Comparison of ENCODE assay signal across 8 mouse cellular contexts in the genomic region with DNA sequence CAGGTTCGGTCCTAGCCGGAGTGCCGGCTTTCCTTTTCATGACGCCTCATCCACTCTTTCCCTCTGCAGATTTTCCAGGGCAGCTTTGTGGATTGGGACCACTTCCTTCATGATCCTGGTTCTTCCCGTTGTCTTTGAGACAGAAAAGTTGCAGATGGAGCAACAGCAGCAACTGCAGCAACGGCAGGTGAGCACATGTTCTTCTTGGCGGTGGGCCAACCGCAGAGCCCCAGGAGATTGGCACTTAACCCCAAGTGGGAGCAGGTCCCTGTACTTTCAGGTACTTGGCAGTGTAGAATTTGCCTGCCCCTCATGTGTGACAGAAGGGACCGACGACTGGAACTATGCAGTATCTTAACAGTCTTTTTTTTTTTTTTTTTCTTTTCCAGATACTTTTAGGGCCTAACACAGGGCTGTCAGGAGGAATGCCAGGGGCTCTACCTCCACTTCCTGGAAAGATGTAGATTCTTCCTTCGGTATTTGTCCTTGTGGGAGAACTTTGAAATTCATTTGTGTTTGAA. TPM values are rescaled to one million over a fixed set of nuclear protein-coding genes. Genes with fewer than 3 reads are reported as not detected.
DNase-seq lines count a peak whose midpoint lies in the region; ATAC-seq and TF ChIP-seq lines count a peak whose summit lies in the region.
"Not testable (repeated sequence)": the region's sequence is repeated elsewhere in the genome, so short reads cannot be mapped to it uniquely, and the experiment has no call there.

No protein-coding gene starts in this region.

- TF ChIP-seq EP300 in liver, postnatal 0 days (IDR thresholded peaks at IDR 0.05; ENCODE audit: low read depth); stomach, postnatal 0 days (optimal IDR thresholded peaks at IDR 0.05): not testable (repeated sequence)

- not testable (repeated sequence) for H3K9me3 ChIP-seq in G1E (replicated peaks); embryonic facial prominence, embryonic 15.5 days (replicated peaks); heart, embryonic 11.5 days (replicated peaks; ENCODE audit: control insufficient read depth, low read length); hindbrain, postnatal 0 days (ENCODE audit: low read length); liver, postnatal 0 days (ENCODE audit: low read length); midbrain, postnatal 0 days (ENCODE audit: low read length); stomach, postnatal 0 days (ENCODE audit: control insufficient read depth, low read length)

- intact Hi-C loops in left cerebral cortex, postnatal 4 days (cut with DNase I), result not testable (repeated sequence)

- TF ChIP-seq CTCF in G1E (IDR thresholded peaks at IDR 0.05; ENCODE audit: low read depth, low read length); hindbrain, postnatal 0 days (IDR thresholded peaks at IDR 0.05; ENCODE audit: low read depth); liver, postnatal 0 days (IDR thresholded peaks at IDR 0.05; ENCODE audit: low read depth); midbrain, postnatal 0 days (IDR thresholded peaks at IDR 0.05); stomach, postnatal 0 days (IDR thresholded peaks at IDR 0.05; ENCODE audit: low read depth): not testable (repeated sequence)

- 68% methylated on average over 11 of the region's 11 CpGs for WGBS in embryonic facial prominence, embryonic 15.5 days
- 81% methylated on average over 11 of the region's 11 CpGs for WGBS in heart, embryonic 11.5 days (ENCODE audit: insufficient replicate concordance)
- WGBS in hindbrain, postnatal 0 days, result 75% methylated on average over 11 of the region's 11 CpGs
- WGBS in liver, postnatal 0 days (ENCODE audit: insufficient replicate concordance), result 71% methylated on average over 11 of the region's 11 CpGs
- WGBS in midbrain, postnatal 0 days, result 87% methylated on average over 11 of the region's 11 CpGs
- WGBS in stomach, postnatal 0 days, result 71% methylated on average over 11 of the region's 11 CpGs

- H3K9ac ChIP-seq in embryonic facial prominence, embryonic 15.5 days; heart, embryonic 11.5 days (ENCODE audit: low read depth, low read length); hindbrain, postnatal 0 days (replicated peaks; ENCODE audit: low read length); midbrain, postnatal 0 days (replicated peaks; ENCODE audit: low read length, poor library complexity, severe bottlenecking); stomach, postnatal 0 days (ENCODE audit: low read length): not testable (repeated sequence)
- peak overlapping the region; percentile 80 for H3K9ac ChIP-seq in liver, postnatal 0 days (replicated peaks)

- DNase-seq in G1E (ENCODE audit: low spot score); hindbrain, postnatal 0 days (ENCODE audit: low spot score); liver, postnatal 0 days; midbrain, postnatal 0 days (ENCODE audit: low spot score); stomach, postnatal 0 days (ENCODE audit: low spot score): not testable (repeated sequence)
- DNase-seq in left cerebral cortex, postnatal 4 days, result peak; percentile 24

- not testable (repeated sequence) for H3K27me3 ChIP-seq in G1E (ENCODE audit: insufficient read depth, low read length); embryonic facial prominence, embryonic 15.5 days; heart, embryonic 11.5 days (ENCODE audit: control insufficient read depth, insufficient read depth, low read length); hindbrain, postnatal 0 days (ENCODE audit: insufficient read depth, low read length); liver, postnatal 0 days (ENCODE audit: insufficient read depth, low read length); midbrain, postnatal 0 days (ENCODE audit: insufficient read depth, low read length); stomach, postnatal 0 days (ENCODE audit: control insufficient read depth, insufficient read depth, low read length)

- peak overlapping the region; percentile 90 for H3K4me3 ChIP-seq in G1E (ENCODE audit: low read depth, low read length)
- peak overlapping the region; percentile 91 for H3K4me3 ChIP-seq in embryonic facial prominence, embryonic 15.5 days (replicated peaks)
- H3K4me3 ChIP-seq in heart, embryonic 11.5 days (ENCODE audit: low read depth, low read length), result peak overlapping the region; percentile 96
- H3K4me3 ChIP-seq in hindbrain, postnatal 0 days (ENCODE audit: low read length), result peak overlapping the region; percentile 85
- H3K4me3 ChIP-seq in liver, postnatal 0 days (ENCODE audit: low read depth, low read length), result peak overlapping the region; percentile 82
- H3K4me3 ChIP-seq in midbrain, postnatal 0 days (ENCODE audit: low read depth, low read length), result not testable (repeated sequence)
- H3K4me3 ChIP-seq in stomach, postnatal 0 days (ENCODE audit: low read depth, low read length), result peak overlapping the region; percentile 81; the same call in 1 of the 2 replicates

- H3K36me3 ChIP-seq in G1E (replicated peaks), result peaks cover 70% of the 10 kb centered on the region
- H3K36me3 ChIP-seq in embryonic facial prominence, embryonic 15.5 days, result peaks cover 50% of the 10 kb centered on the region
- peaks cover 18% of the 10 kb centered on the region for H3K36me3 ChIP-seq in heart, embryonic 11.5 days (ENCODE audit: control insufficient read depth, insufficient read depth, low read length)
- peaks cover 32% of the 10 kb centered on the region for H3K36me3 ChIP-seq in hindbrain, postnatal 0 days (ENCODE audit: insufficient read depth, low read length)
- H3K36me3 ChIP-seq in liver, postnatal 0 days (replicated peaks; ENCODE audit: insufficient read depth, low read length), result peaks cover 37% of the 10 kb centered on the region
- H3K36me3 ChIP-seq in midbrain, postnatal 0 days (ENCODE audit: insufficient read depth, low read length), result peaks cover 38% of the 10 kb centered on the region
- peaks cover 22% of the 10 kb centered on the region for H3K36me3 ChIP-seq in stomach, postnatal 0 days (ENCODE audit: control insufficient read depth, insufficient read depth, low read length)

- peaks cover 31% of the 10 kb centered on the region for H3K4me1 ChIP-seq in G1E (ENCODE audit: insufficient read depth, low read depth, low read length)
- H3K4me1 ChIP-seq in embryonic facial prominence, embryonic 15.5 days, result peaks cover 13% of the 10 kb centered on the region
- H3K4me1 ChIP-seq in heart, embryonic 11.5 days (ENCODE audit: control insufficient read depth, insufficient read depth, low read length); hindbrain, postnatal 0 days (ENCODE audit: insufficient read depth, low read length); liver, postnatal 0 days (ENCODE audit: insufficient read depth); midbrain, postnatal 0 days (ENCODE audit: insufficient read depth, low read length); stomach, postnatal 0 days (replicated peaks; ENCODE audit: control insufficient read depth, insufficient read depth): not testable (repeated sequence)

- not testable (repeated sequence) for ATAC-seq in G1E (ENCODE audit: extremely low read depth, insufficient number of reproducible peaks, low FRiP score, poor library complexity, severe bottlenecking); embryonic facial prominence, embryonic 15.5 days (ENCODE audit: insufficient number of reproducible peaks, low FRiP score, low TSS enrichment, low read depth); heart, embryonic 11.5 days (replicated peaks; ENCODE audit: insufficient number of reproducible peaks, low FRiP score, low TSS enrichment); hindbrain, postnatal 0 days; liver, postnatal 0 days; midbrain, postnatal 0 days (ENCODE audit: low FRiP score); stomach, postnatal 0 days (ENCODE audit: low FRiP score, low TSS enrichment)

- H3K4me2 ChIP-seq in embryonic facial prominence, embryonic 15.5 days (replicated peaks), result peak overlapping the region; percentile 73
- peak overlapping the region; percentile 73 for H3K4me2 ChIP-seq in heart, embryonic 11.5 days
- peak overlapping the region; percentile 81 for H3K4me2 ChIP-seq in hindbrain, postnatal 0 days (ENCODE audit: low read depth, low read length)
- peak overlapping the region; percentile 79 for H3K4me2 ChIP-seq in liver, postnatal 0 days (ENCODE audit: low read depth, low read length)
- H3K4me2 ChIP-seq in midbrain, postnatal 0 days (ENCODE audit: low read depth, low read length, poor library complexity, severe bottlenecking), result peak overlapping the region; percentile 76
- peak overlapping the region; percentile 88 for H3K4me2 ChIP-seq in stomach, postnatal 0 days (replicated peaks; ENCODE audit: low read depth)

- not testable (repeated sequence) for H3K27ac ChIP-seq in embryonic facial prominence, embryonic 15.5 days (replicated peaks); heart, embryonic 11.5 days (ENCODE audit: low read depth, low read length); hindbrain, postnatal 0 days; liver, postnatal 0 days (ENCODE audit: low read depth); midbrain, postnatal 0 days (ENCODE audit: low read depth, low read length); stomach, postnatal 0 days (replicated peaks)

RNA-seq across cellular contexts. Expression of a gene that starts 1.2 kb away (rescaled TPM):
- total RNA-seq in G1E (2014; fragmentation: Nextera tagmentation) (116 and 133 TPM in 2 replicates), G1E (2017) (144 and 169 TPM in 2 replicates)
- 103 and 140 TPM in 2 replicates for polyA plus RNA-seq in G1E (2012)
- 207 and 210 TPM in 2 replicates for polyA plus RNA-seq in embryonic facial prominence, embryonic 15.5 days (2015; fragmentation: Nextera tagmentation; extraction: Ambion mirVana)
- 260 and 273 TPM in 2 replicates for polyA plus RNA-seq in heart, embryonic 11.5 days (2014; fragmentation: Nextera tagmentation; extraction: Ambion mirVana)
- 139 and 149 TPM in 2 replicates for total RNA-seq in hindbrain, postnatal 0 days (2014; rRNA removed)
- polyA plus RNA-seq in hindbrain, postnatal 0 days (2015; fragmentation: Nextera tagmentation; extraction: Ambion mirVana), result 239 and 241 TPM in 2 replicates
- total RNA-seq in left cerebral cortex, postnatal 4 days (2021), result 100 to 1,000 TPM; 109 to 110 TPM
- 123 and 126 TPM in 2 replicates for polyA plus RNA-seq in liver, postnatal 0 days (2015; fragmentation: Nextera tagmentation; extraction: Ambion mirVana)
- 161 and 180 TPM in 2 replicates for total RNA-seq in midbrain, postnatal 0 days (2014; rRNA removed)
- 229 and 230 TPM in 2 replicates for polyA plus RNA-seq in midbrain, postnatal 0 days (2015; fragmentation: Nextera tagmentation; extraction: Ambion mirVana)
- 186 and 196 TPM in 2 replicates for polyA plus RNA-seq in stomach, postnatal 0 days (2015; fragmentation: Nextera tagmentation; extraction: Ambion mirVana)

RNA-seq across cellular contexts. Expression of a gene that starts 12.9 kb away (rescaled TPM):
- 9.9 and 18.5 TPM in 2 replicates for total RNA-seq in G1E (2014; fragmentation: Nextera tagmentation)
- total RNA-seq in G1E (2017), result 44.7 and 54.5 TPM in 2 replicates
- 98.0 and 113 TPM in 2 replicates for polyA plus RNA-seq in G1E (2012)
- 67.3 and 78.6 TPM in 2 replicates for polyA plus RNA-seq in embryonic facial prominence, embryonic 15.5 days (2015; fragmentation: Nextera tagmentation; extraction: Ambion mirVana)
- 38.2 and 45.4 TPM in 2 replicates for polyA plus RNA-seq in heart, embryonic 11.5 days (2014; fragmentation: Nextera tagmentation; extraction: Ambion mirVana)
- 48.2 and 54.2 TPM in 2 replicates for total RNA-seq in hindbrain, postnatal 0 days (2014; rRNA removed)
- 91.5 and 92.0 TPM in 2 replicates for polyA plus RNA-seq in hindbrain, postnatal 0 days (2015; fragmentation: Nextera tagmentation; extraction: Ambion mirVana)
- total RNA-seq in left cerebral cortex, postnatal 4 days (2021), result 10 to 100 TPM; 55.6 to 60.1 TPM
- polyA plus RNA-seq in liver, postnatal 0 days (2015; fragmentation: Nextera tagmentation; extraction: Ambion mirVana), result 8.5 and 8.8 TPM in 2 replicates
- 56.9 and 72.5 TPM in 2 replicates for total RNA-seq in midbrain, postnatal 0 days (2014; rRNA removed)
- 99.2 and 101 TPM in 2 replicates for polyA plus RNA-seq in midbrain, postnatal 0 days (2015; fragmentation: Nextera tagmentation; extraction: Ambion mirVana)
- 30.2 and 31.2 TPM in 2 replicates for polyA plus RNA-seq in stomach, postnatal 0 days (2015; fragmentation: Nextera tagmentation; extraction: Ambion mirVana)

RNA-seq across cellular contexts. Expression of a gene that starts 13.1 kb away (rescaled TPM):
- total RNA-seq in G1E (2014; fragmentation: Nextera tagmentation), result 0.90 and 3.4 TPM in 2 replicates
- total RNA-seq in G1E (2017), result 1.2 and 2.1 TPM in 2 replicates
- 0.11 and 0.13 TPM in 2 replicates for polyA plus RNA-seq in G1E (2012)
- polyA plus RNA-seq in embryonic facial prominence, embryonic 15.5 days (2015; fragmentation: Nextera tagmentation; extraction: Ambion mirVana), result 1.8 and 1.9 TPM in 2 replicates
- polyA plus RNA-seq in heart, embryonic 11.5 days (2014; fragmentation: Nextera tagmentation; extraction: Ambion mirVana), result 0.87 and 1.7 TPM in 2 replicates
- total RNA-seq in hindbrain, postnatal 0 days (2014; rRNA removed), result 6.4 and 8.4 TPM in 2 replicates
- polyA plus RNA-seq in hindbrain, postnatal 0 days (2015; fragmentation: Nextera tagmentation; extraction: Ambion mirVana), result 2.1 and 3.1 TPM in 2 replicates
- total RNA-seq in left cerebral cortex, postnatal 4 days (2021), result 10 to 100 TPM; 13.5 to 17.2 TPM
- 0.13 and 0.18 TPM in 2 replicates for polyA plus RNA-seq in liver, postnatal 0 days (2015; fragmentation: Nextera tagmentation; extraction: Ambion mirVana)
- total RNA-seq in midbrain, postnatal 0 days (2014; rRNA removed), result 12.1 and 18.1 TPM in 2 replicates
- 2.2 and 2.8 TPM in 2 replicates for polyA plus RNA-seq in midbrain, postnatal 0 days (2015; fragmentation: Nextera tagmentation; extraction: Ambion mirVana)
- polyA plus RNA-seq in stomach, postnatal 0 days (2015; fragmentation: Nextera tagmentation; extraction: Ambion mirVana), result 0.29 and 0.41 TPM in 2 replicates

RNA-seq across cellular contexts. Expression of a gene that starts 15.8 kb away (rescaled TPM):
- total RNA-seq in G1E (2014; fragmentation: Nextera tagmentation) (19.1 and 23.3 TPM in 2 replicates), G1E (2017) (21.6 and 21.9 TPM in 2 replicates)
- polyA plus RNA-seq in G1E (2012), result 16.7 and 22.6 TPM in 2 replicates
- polyA plus RNA-seq in embryonic facial prominence, embryonic 15.5 days (2015; fragmentation: Nextera tagmentation; extraction: Ambion mirVana), result 27.0 and 28.0 TPM in 2 replicates
- 10.9 and 15.3 TPM in 2 replicates for polyA plus RNA-seq in heart, embryonic 11.5 days (2014; fragmentation: Nextera tagmentation; extraction: Ambion mirVana)
- 53.3 and 57.9 TPM in 2 replicates for total RNA-seq in hindbrain, postnatal 0 days (2014; rRNA removed)
- polyA plus RNA-seq in hindbrain, postnatal 0 days (2015; fragmentation: Nextera tagmentation; extraction: Ambion mirVana), result 18.1 and 20.0 TPM in 2 replicates
- total RNA-seq in left cerebral cortex, postnatal 4 days (2021), result 10 to 100 TPM; 31.2 to 32.0 TPM
- polyA plus RNA-seq in liver, postnatal 0 days (2015; fragmentation: Nextera tagmentation; extraction: Ambion mirVana), result 13.3 and 13.9 TPM in 2 replicates
- total RNA-seq in midbrain, postnatal 0 days (2014; rRNA removed), result 58.7 and 59.6 TPM in 2 replicates
- polyA plus RNA-seq in midbrain, postnatal 0 days (2015; fragmentation: Nextera tagmentation; extraction: Ambion mirVana), result 16.8 and 17.7 TPM in 2 replicates
- polyA plus RNA-seq in stomach, postnatal 0 days (2015; fragmentation: Nextera tagmentation; extraction: Ambion mirVana), result 11.7 and 13.4 TPM in 2 replicates

RNA-seq across cellular contexts. Expression of a gene that starts 18.8 kb away (rescaled TPM):
- total RNA-seq in G1E (2014; fragmentation: Nextera tagmentation) (63.7 and 74.7 TPM in 2 replicates), G1E (2017) (54.8 and 58.6 TPM in 2 replicates)
- polyA plus RNA-seq in G1E (2012), result 108 and 116 TPM in 2 replicates
- 36.4 and 39.1 TPM in 2 replicates for polyA plus RNA-seq in embryonic facial prominence, embryonic 15.5 days (2015; fragmentation: Nextera tagmentation; extraction: Ambion mirVana)
- 22.7 and 26.3 TPM in 2 replicates for polyA plus RNA-seq in heart, embryonic 11.5 days (2014; fragmentation: Nextera tagmentation; extraction: Ambion mirVana)
- total RNA-seq in hindbrain, postnatal 0 days (2014; rRNA removed), result 88.2 and 91.7 TPM in 2 replicates
- polyA plus RNA-seq in hindbrain, postnatal 0 days (2015; fragmentation: Nextera tagmentation; extraction: Ambion mirVana), result 36.7 and 38.3 TPM in 2 replicates
- total RNA-seq in left cerebral cortex, postnatal 4 days (2021), result 10 to 100 TPM; 62.4 to 62.9 TPM
- polyA plus RNA-seq in liver, postnatal 0 days (2015; fragmentation: Nextera tagmentation; extraction: Ambion mirVana), result 14.8 and 16.8 TPM in 2 replicates
- total RNA-seq in midbrain, postnatal 0 days (2014; rRNA removed), result 76.1 and 99.3 TPM in 2 replicates
- polyA plus RNA-seq in midbrain, postnatal 0 days (2015; fragmentation: Nextera tagmentation; extraction: Ambion mirVana), result 40.0 and 41.6 TPM in 2 replicates
- polyA plus RNA-seq in stomach, postnatal 0 days (2015; fragmentation: Nextera tagmentation; extraction: Ambion mirVana), result 13.3 and 17.1 TPM in 2 replicates
